Mouse (Mus musculus): ENCODE results near the gene Gpr135. TPM values are rescaled to one million over a fixed set of nuclear protein-coding genes. Genes with fewer than 3 reads are reported as not detected.
"Not testable (repeated sequence)": the region's sequence is repeated elsewhere in the genome, so short reads cannot be mapped to it uniquely, and the experiment has no call there.

Gene Gpr135
- polyA plus RNA-seq, 1 experiment = 8.7 TPM

DNA sequence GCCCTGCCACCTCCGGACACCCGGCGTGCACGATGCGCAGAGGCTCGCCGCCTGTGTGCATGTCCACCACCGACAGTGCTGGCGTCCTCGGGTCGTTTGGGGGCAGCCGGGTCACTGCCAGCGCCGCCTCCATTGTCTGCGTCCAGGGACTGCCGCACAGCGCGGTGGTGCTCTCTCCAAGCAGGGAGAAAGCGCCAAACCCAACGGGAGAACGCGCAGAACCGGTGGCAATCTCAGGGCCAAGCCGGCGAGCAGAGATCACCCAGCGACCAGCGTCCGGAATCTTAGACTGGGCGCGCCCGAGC lies 14.1 kb upstream of the Gpr135 start:
- no peak for DNase-seq (ENCODE audit: low read depth)
- TF ChIP-seq CTCF (IDR thresholded peaks at IDR 0.05; ENCODE audit: borderline replicate concordance, extremely low read depth, insufficient read depth, insufficient read length) = no peak

DNA sequence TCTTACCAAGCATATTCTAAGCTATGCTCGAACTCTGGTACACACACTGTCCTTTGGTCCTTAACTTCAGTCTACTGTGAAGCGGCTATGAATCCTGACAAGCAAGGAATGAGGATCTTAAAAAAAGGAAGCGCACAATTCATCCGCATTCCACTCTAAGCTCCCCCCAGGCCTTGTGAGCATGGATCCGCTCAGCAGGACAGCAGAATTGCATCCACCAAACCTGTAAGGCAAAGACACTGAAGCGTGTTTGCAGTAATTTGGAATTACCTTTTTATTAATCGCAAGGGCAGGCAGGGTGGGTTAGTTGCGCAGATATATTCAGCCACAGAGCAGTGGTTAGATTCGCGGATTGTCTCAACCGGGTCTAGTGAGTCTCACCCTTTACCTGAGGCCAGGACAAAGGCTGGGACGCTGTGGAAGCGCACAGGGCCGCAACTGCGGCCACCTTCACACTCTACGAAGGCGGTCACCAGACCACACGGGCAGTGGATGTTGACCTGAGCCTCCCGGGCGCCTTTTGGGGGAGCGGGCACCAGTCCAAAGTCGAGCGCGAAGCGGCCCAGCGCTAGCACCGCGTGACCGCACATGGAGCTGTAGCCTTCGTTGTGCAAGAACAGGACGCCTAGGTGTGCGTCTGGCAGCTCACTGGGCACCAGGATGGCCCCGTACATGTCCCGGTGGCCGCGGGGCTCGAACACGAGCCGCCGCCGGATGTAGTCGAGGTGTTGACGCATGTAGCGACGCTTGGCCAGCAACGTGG lies 13.5 kb upstream of the Gpr135 start:
- TF ChIP-seq CTCF (IDR thresholded peaks at IDR 0.05; ENCODE audit: borderline replicate concordance, extremely low read depth, insufficient read depth, insufficient read length) = no peak
- no peak for TF ChIP-seq POLR2A (IDR thresholded peaks at IDR 0.05; ENCODE audit: borderline replicate concordance, extremely low read depth, insufficient read depth, insufficient read length, poor library complexity, severe bottlenecking)
- DNase-seq (ENCODE audit: low read depth) = peak; percentile 60

DNA sequence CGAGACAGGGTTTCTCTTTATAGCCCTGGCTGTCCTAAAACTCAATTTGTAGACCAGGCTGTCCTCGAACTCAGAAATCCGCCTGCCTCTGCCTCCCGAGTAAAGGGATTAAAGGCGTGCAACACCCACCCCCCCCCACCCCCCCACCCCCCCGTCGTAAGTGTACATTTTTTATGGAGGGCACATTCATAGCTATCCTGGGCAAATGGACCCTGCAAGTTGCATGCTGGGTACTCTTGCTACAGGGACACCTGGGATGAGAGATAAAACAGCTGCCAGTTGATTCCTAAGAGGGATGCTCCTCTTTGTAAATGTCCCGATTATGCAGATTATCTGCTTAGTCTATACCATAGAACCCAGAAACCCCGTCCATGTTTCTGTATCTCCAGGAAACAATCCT lies 12.3 kb upstream of the Gpr135 start:
- no peak for TF ChIP-seq CTCF (IDR thresholded peaks at IDR 0.05; ENCODE audit: borderline replicate concordance, extremely low read depth, insufficient read depth, insufficient read length)
- no peak for TF ChIP-seq POLR2A (IDR thresholded peaks at IDR 0.05; ENCODE audit: borderline replicate concordance, extremely low read depth, insufficient read depth, insufficient read length, poor library complexity, severe bottlenecking)
- no peak for DNase-seq (ENCODE audit: low read depth)

- TF ChIP-seq POLR2A (IDR thresholded peaks at IDR 0.05; ENCODE audit: borderline replicate concordance, extremely low read depth, insufficient read depth, insufficient read length, poor library complexity, severe bottlenecking) (no peak), CTCF (IDR thresholded peaks at IDR 0.05; ENCODE audit: borderline replicate concordance, extremely low read depth, insufficient read depth, insufficient read length) (no peak)
- DNase-seq (ENCODE audit: low read depth) = no peak
Measured at GRCm38 (mm10) chr12:72082370-72082769, 11.4 kb upstream of the Gpr135 start.

GRCm38 (mm10) chr12:72081961-72082360 lies 11.0 kb upstream of the Gpr135 start:
- no peak for DNase-seq (ENCODE audit: low read depth)
- TF ChIP-seq POLR2A (IDR thresholded peaks at IDR 0.05; ENCODE audit: borderline replicate concordance, extremely low read depth, insufficient read depth, insufficient read length, poor library complexity, severe bottlenecking) (no peak), CTCF (IDR thresholded peaks at IDR 0.05; ENCODE audit: borderline replicate concordance, extremely low read depth, insufficient read depth, insufficient read length) (no peak)

- DNase-seq (ENCODE audit: low read depth) = no peak
- TF ChIP-seq CTCF (IDR thresholded peaks at IDR 0.05; ENCODE audit: borderline replicate concordance, extremely low read depth, insufficient read depth, insufficient read length) (no peak), POLR2A (IDR thresholded peaks at IDR 0.05; ENCODE audit: borderline replicate concordance, extremely low read depth, insufficient read depth, insufficient read length, poor library complexity, severe bottlenecking) (no peak)
Measured at GRCm38 (mm10) chr12:72078248-72078647, 7.3 kb upstream of the Gpr135 start.

- DNase-seq (ENCODE audit: low read depth) = peak; percentile 44
- TF ChIP-seq CTCF (IDR thresholded peaks at IDR 0.05; ENCODE audit: borderline replicate concordance, extremely low read depth, insufficient read depth, insufficient read length) (no peak), POLR2A (IDR thresholded peaks at IDR 0.05; ENCODE audit: borderline replicate concordance, extremely low read depth, insufficient read depth, insufficient read length, poor library complexity, severe bottlenecking) (no peak)
Measured at GRCm38 (mm10) chr12:72069626-72070326, 1.1 kb downstream of the Gpr135 start.

- DNase-seq (ENCODE audit: low read depth) = no peak
- no peak for TF ChIP-seq CTCF (IDR thresholded peaks at IDR 0.05; ENCODE audit: borderline replicate concordance, extremely low read depth, insufficient read depth, insufficient read length)
- TF ChIP-seq POLR2A (IDR thresholded peaks at IDR 0.05; ENCODE audit: borderline replicate concordance, extremely low read depth, insufficient read depth, insufficient read length, poor library complexity, severe bottlenecking) = no peak
Measured at GRCm38 (mm10) chr12:72057780-72058179, 13.1 kb downstream of the Gpr135 start.

- no peak for DNase-seq (ENCODE audit: low read depth)
- TF ChIP-seq CTCF (IDR thresholded peaks at IDR 0.05; ENCODE audit: borderline replicate concordance, extremely low read depth, insufficient read depth, insufficient read length) (no peak), POLR2A (IDR thresholded peaks at IDR 0.05; ENCODE audit: borderline replicate concordance, extremely low read depth, insufficient read depth, insufficient read length, poor library complexity, severe bottlenecking) (no peak)
Measured at GRCm38 (mm10) chr12:72053851-72054250, 17.1 kb downstream of the Gpr135 start.

- TF ChIP-seq CTCF (IDR thresholded peaks at IDR 0.05; ENCODE audit: borderline replicate concordance, extremely low read depth, insufficient read depth, insufficient read length) = peak; percentile 55; the same call in 1 of the 2 replicates
- no peak for TF ChIP-seq POLR2A (IDR thresholded peaks at IDR 0.05; ENCODE audit: borderline replicate concordance, extremely low read depth, insufficient read depth, insufficient read length, poor library complexity, severe bottlenecking)
- peak; percentile 53 for DNase-seq (ENCODE audit: low read depth)
Measured at GRCm38 (mm10) chr12:72053303-72053702, 17.6 kb downstream of the Gpr135 start.

DNA sequence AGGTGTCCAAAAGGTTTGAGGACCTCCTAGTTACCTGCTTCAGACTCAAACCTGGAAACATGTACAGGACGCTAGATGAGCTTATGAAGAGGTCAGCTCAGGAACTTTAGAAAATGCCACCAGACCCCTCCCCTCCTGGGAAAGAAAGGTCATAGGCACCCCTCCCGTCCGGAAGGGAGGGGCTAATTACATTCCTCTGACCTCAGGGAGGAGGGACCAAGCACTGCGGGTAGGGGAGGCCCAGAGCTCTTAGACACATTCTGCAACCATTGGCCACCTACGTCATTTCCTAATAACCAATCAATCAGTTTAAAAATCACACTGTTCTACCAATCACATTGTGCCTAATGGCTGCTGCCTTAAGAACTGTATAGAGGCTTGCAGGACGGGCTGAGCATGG lies 18.4 kb downstream of the Gpr135 start:
- no peak for DNase-seq (ENCODE audit: low read depth)
- TF ChIP-seq POLR2A (IDR thresholded peaks at IDR 0.05; ENCODE audit: borderline replicate concordance, extremely low read depth, insufficient read depth, insufficient read length, poor library complexity, severe bottlenecking) (no peak), CTCF (IDR thresholded peaks at IDR 0.05; ENCODE audit: borderline replicate concordance, extremely low read depth, insufficient read depth, insufficient read length) (no peak)

DNA sequence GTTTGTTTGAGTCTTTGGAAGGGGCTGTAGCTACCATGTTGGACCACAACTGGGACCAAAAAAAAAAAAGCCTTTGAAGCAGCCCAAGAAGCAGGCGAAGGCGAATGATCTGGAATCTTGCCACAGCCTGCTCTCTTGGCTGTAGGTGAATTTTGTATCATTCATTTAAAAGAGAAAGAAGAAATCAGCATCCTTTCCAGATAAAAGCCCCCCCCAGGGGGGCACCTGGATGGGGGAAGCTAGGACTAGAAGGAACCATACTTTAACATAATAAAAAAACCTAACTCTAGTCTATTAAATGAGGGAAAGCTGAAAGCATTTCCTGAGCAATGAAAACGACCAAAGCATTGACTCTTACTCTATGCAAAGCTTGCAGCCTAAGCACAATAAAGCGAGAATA lies 20.1 kb downstream of the Gpr135 start:
- TF ChIP-seq CTCF (IDR thresholded peaks at IDR 0.05; ENCODE audit: borderline replicate concordance, extremely low read depth, insufficient read depth, insufficient read length) (no peak), POLR2A (IDR thresholded peaks at IDR 0.05; ENCODE audit: borderline replicate concordance, extremely low read depth, insufficient read depth, insufficient read length, poor library complexity, severe bottlenecking) (no peak)
- no peak for DNase-seq (ENCODE audit: low read depth)

GRCm38 (mm10) chr12:72050156-72050555 lies 20.8 kb downstream of the Gpr135 start:
- DNase-seq (ENCODE audit: low read depth) = not testable (repeated sequence)
